Mouse (Mus musculus): ENCODE results near the gene Trabd2b.
A peak's percentile ranks its signal among the peaks of the same experiment; 100 is the strongest.

The Trabd2b gene

DNA sequence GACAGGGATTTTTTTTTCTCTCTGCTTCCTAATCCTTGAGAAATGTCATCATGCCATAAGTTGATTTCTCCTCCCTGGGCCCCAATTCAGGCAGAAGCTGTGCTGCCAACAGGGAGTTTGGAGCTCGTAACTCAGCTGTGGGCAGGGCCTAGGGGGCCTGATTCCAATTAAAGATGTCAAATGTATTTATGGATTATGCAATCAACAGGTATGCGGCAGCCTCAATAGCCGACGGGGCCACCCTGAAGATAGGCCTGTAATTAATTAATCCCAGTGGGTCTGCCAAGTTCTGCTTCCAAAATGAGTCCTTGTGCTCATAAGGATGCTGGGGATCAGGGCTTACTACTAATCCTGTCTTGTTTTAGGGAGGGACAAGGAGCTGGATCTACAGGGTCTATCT, 135.6 kb downstream of the Trabd2b start:
- no peak for DNase-seq (ENCODE audit: low spot score in 2 of 2)

GRCm38 (mm10) chr4:114545481-114546200, 139.1 kb downstream of the Trabd2b start:
- no peak for DNase-seq (ENCODE audit: low spot score in 2 of 2)

DNA sequence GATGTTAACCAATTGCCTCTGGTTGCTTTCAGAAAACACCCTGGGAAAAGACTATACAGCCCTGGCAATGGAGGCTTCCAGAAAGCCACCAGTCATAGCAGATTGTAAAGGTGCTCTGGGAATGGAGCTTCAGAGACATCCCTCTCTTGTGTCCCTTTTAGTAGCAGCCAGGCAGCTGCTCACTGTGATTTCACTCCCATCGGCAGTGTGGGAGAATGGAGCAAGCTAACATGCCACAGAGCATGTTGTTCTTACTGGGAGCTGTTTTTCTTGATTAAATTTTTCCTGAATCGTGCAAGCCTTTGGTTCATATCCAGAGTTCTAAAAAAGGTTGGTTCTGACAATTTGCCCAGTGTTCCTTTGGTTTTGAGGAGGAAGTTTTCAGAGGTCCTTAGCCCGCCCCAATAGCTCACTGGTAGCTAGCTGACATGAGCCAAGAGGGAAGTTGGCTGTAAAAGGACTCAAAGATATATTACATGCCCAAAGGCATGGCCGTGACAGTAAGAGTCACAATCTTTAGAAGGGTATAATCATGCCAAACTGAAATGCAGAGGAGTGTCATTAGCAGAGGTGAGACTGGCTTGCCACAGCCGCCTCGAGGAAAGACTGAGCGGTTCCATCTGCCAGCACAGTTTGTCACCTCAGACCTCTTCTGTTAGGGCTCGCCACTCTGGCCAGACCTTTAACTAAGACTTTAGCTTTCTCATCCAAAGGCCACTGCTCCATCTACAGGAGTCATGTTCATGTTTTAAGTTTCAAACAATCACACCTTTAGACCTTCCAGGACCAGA, 141.3 kb downstream of the Trabd2b start:
- no peak for DNase-seq (ENCODE audit: low spot score in 2 of 2)

DNA sequence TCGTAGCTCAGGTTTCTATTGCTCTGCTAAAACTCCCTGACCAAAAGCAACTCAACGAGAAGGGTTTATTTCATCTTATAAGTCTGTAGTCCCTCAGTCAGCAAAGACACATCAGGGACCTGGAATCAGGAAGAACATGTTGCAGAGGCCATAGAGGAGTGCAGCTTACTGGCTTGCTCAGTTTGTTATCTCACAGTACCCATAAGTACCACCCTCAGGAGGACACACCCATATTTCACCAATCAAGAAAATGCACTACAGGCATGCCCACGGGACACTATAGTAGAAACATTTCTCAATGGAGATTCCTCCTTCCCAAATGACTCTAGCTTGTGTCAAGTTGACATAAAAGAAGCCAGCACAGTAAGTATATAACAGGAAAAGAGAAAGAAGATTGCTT, 143.0 kb downstream of the Trabd2b start:
- DNase-seq (ENCODE audit: low spot score in 2 of 2): no peak

- no peak for DNase-seq (ENCODE audit: low spot score in 2 of 2)
These were observed 144.1 kb downstream of the Trabd2b start for GRCm38 (mm10) chr4:114550471-114551156.

DNA sequence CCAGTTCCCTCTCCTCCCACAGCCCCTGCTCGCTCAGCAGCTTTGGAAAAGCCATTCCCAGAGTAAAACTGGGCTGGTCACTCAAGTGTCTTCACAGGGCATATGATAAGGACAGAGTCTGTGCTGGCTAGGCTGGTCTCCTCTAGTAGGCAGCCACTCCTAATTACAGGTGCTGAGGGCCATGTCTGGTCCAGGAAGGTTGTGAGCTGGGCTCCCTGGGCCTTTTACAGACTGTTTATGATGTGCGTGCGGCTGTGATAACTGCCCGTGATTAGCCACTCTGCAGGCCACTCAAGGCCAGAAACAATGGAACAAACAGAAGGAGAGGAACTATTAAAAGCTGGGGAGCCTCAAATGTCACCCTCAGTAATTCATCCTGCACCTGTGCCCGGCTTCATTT, 150.4 kb downstream of the Trabd2b start:
- DNase-seq (ENCODE audit: low spot score in 2 of 2): no peak

- DNase-seq (ENCODE audit: low spot score in 2 of 2): no peak
These were observed 151.2 kb downstream of the Trabd2b start for GRCm38 (mm10) chr4:114557731-114558130.

DNA sequence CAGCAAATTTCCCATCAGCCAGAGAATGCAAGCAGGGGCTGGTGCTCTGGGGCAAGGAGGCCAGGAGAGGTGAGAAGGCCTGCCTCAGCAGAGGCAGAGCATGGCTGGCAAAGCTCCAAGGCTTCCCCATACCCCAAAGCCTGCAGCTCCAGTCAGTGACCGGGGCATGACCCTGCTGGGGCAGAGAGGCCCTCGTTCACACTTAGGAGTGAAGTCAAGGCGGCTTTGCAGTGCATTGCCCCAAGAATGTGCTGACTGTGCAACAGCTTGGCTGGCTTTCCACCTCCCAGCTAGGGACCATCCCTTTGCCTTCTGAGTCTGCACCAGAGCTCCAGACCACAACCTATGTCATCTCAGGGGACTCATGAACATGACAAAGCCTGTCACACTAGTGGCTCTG, 152.0 kb downstream of the Trabd2b start:
- DNase-seq (ENCODE audit: low spot score in 2 of 2): no peak

DNA sequence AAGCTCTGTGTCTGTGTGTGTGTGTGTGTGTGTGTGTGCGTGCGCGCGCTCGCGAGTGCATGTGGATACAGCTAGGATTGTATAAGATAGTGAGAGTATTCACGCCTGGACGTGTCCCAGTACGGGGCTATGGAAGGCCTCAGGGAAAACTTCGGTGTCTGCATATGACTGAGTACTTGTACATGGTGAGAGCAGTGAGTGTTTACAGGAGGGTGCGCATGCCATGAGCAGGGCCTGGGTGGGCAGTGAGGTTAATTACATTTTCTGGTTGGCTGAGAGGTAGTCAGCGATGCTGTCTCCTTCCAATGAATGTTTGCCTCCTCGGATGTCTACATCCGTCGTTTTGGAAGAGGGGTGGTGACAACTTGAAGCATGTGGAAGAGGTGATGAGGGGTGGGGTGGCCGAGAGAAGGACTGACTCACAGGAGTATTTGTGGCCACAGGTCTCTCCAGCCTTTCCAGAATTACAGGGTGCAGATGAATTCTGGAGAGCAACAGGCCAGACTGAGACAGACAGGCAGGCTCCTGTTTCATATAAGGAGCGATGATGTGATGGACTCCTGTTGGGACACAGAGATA, 154.2 kb downstream of the Trabd2b start:
- no peak for DNase-seq (ENCODE audit: low spot score in 2 of 2)

DNA sequence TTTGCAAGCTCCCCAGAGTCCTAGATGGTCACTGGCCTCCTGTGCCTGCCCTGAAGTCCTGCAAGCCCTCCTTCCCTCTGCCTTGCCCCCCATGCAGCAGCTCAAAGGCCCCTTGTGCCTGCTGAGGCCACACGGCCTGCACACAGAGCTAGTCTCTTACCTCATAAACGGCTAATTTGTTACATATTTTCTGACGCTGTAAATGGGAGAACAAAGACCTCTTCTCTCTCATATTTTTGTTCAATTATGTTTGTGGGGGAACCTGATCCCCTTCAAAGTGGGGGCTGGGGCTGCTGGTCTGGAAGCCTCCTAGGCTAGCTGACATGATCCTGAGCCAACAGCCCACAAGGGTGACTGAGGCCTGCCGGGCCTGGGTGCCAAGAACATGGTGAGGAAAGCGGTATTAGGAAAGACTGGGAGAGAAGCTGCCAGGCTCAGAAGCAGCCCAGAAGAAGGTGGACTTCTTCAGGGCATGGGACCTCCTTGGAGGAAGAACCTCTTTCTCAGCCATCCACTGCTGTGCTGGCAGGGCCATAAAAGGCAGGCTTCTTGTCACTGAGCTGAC, 157.7 kb downstream of the Trabd2b start:
- no peak for DNase-seq (ENCODE audit: low spot score in 2 of 2)

- no peak for DNase-seq (ENCODE audit: low spot score in 2 of 2)
These were observed 161.1 kb downstream of the Trabd2b start for GRCm38 (mm10) chr4:114567594-114567993.

DNA sequence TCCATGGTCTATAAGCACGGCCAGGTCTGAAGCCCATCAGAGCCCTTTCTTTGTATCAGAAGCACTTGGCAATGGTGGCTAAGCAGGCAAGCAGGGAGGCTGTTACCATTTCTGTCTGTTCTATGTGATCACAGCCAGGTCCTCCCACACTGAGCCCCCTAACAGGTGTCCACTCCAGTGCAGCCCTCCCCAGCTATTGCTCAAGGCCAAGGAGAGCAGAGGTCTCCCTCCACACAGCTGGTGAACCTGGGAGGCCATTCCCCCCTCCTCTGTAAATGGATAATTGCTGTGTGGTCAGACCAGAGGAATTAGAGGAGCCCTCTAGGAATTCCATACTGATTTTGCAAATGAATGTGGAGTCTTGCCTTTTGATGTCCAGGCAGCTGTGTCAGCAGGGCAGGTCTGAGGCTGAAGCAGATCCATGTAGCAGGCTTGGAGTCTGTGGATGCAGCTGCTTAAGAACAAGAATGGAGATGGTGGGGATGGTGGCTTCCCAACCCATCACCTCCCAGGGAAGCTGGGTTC, 161.6 kb downstream of the Trabd2b start:
- no peak for DNase-seq (ENCODE audit: low spot score in 2 of 2)

GRCm38 (mm10) chr4:114578153-114578950, 171.8 kb downstream of the Trabd2b start:
- peak in 1 of 2 experiments; percentile 40 for DNase-seq (ENCODE audit: low spot score in 2 of 2)

GRCm38 (mm10) chr4:114583546-114584144, 177.1 kb downstream of the Trabd2b start:
- no peak for DNase-seq (ENCODE audit: low spot score in 2 of 2)

- no peak for DNase-seq (ENCODE audit: low spot score in 2 of 2)
These were observed 178.2 kb downstream of the Trabd2b start for GRCm38 (mm10) chr4:114584686-114585085.

DNA sequence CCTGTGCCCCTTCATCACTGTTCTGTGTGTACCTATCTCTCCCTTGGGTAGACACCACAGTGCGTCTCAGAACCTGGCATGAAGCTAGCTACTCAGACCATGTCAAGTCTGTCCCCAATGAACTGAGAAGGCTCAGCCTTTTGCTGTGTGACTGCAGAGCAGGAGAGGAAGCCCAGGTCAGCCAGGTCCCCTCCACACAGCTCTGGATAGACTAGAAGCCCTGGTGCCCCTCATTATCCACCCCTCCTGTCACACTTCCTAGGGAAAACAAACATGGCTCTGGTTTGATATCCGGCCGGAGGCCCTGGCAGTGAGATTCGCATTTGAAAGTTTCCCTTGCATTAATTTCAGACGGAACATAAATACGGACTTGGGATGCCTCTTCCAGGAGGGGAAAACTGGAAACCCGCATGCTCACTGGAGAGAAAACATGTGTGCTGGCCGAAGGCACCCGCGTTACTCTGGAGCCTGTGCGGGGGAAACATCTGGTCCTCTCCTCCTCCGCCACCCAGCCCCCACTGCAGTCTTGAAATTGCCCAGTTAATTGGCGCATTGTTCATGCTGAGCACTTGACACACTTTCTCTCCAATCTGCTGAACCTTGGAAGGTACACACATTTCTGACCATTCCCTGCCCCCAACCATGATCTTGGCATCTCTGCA, 187.2 kb downstream of the Trabd2b start:
- no peak for DNase-seq (ENCODE audit: low spot score in 2 of 2)

- DNase-seq (ENCODE audit: low spot score in 2 of 2): peak in 1 of 2 experiments; percentile 32
These were observed 188.7 kb downstream of the Trabd2b start for GRCm38 (mm10) chr4:114595188-114595701.

GRCm38 (mm10) chr4:114599121-114599520, 192.6 kb downstream of the Trabd2b start:
- no peak for DNase-seq (ENCODE audit: low spot score in 2 of 2)

GRCm38 (mm10) chr4:114601201-114602009, 194.9 kb downstream of the Trabd2b start:
- DNase-seq (ENCODE audit: low spot score in 2 of 2): no peak
